Mouse (Mus musculus) liver, embryonic 14.5 days (tissue): ENCODE results near the gene Hist4h4. TPM values are rescaled to one million over a fixed set of nuclear protein-coding genes. Genes with fewer than 3 reads are reported as not detected.

ENCODE experiments used
- ATAC-seq: fragments of 200-750 bp; cut with Nextera tagmentation; 2 replicates; pipeline ENCODE4 v1.8.0; 2017; ENCODE audit warnings: moderate number of reproducible peaks, mild to moderate bottlenecking, moderate library complexity; ENCODE audit not compliant: insufficient read depth
- DNase-seq, 3 experiments: peaks; one replicate each; pipeline ENCODE4 v3.0.0-alpha.2; 2012 to 2013; ENCODE audit warnings: low read depth in 3 of 3, low spot score in 3 of 3
- H3K27ac ChIP-seq: fragments of 300-500 bp; sonication (generic); 2 replicates; pipeline ENCODE4 v1.5.1; 2014; ENCODE audit warnings: moderate library complexity, mild to moderate bottlenecking, control low read depth, inconsistent platforms
- H3K27me3 ChIP-seq: fragments of 300-500 bp; sonication (generic); 2 replicates; pipeline ENCODE4 v1.6.1; 2014; ENCODE audit warnings: mild to moderate bottlenecking, low read length, moderate library complexity; ENCODE audit not compliant: control insufficient read depth, insufficient read depth
- H3K36me3 ChIP-seq: fragments of 300-500 bp; sonication (generic); replicated peaks from 2 replicates; pipeline ENCODE4 v1.6.1; 2014; ENCODE audit warnings: low read depth; ENCODE audit not compliant: control insufficient read depth, insufficient read depth
- H3K4me1 ChIP-seq, 2 experiments: fragments of 200-500 bp in 1 of 2; fragments of 300-500 bp in 1 of 2; sonication (generic) in 1 of 2; replicated peaks; 2 replicates each; pipeline ENCODE4 v1.6.1; 2012 to 2014; ENCODE audit warnings: antibody characterized with exemption in 1 of 2, inconsistent platforms in 1 of 2, low read length in 1 of 2; ENCODE audit not compliant: control insufficient read depth in 2 of 2, insufficient read depth in 2 of 2
- H3K4me2 ChIP-seq: fragments of 300-500 bp; sonication (generic); 2 replicates; pipeline ENCODE4 v1.6.1; 2014; ENCODE audit warnings: low read depth, mild to moderate bottlenecking, control low read depth, moderate library complexity
- H3K4me3 ChIP-seq, 2 experiments: fragments of 200-500 bp in 1 of 2; fragments of 300-500 bp in 1 of 2; sonication (generic) in 1 of 2; 2 replicates each; pipeline ENCODE4 v1.5.1; 2012 to 2014; ENCODE audit warnings: low read depth in 2 of 2, low read length in 2 of 2, mild to moderate bottlenecking in 2 of 2, control low read depth in 1 of 2, inconsistent platforms in 1 of 2, moderate library complexity in 1 of 2; ENCODE audit not compliant: insufficient read depth in 1 of 2
- H3K9ac ChIP-seq: fragments of 300-500 bp; sonication (generic); replicated peaks from 2 replicates; pipeline ENCODE4 v1.6.1; 2014; ENCODE audit warnings: mild to moderate bottlenecking, control low read depth, moderate library complexity
- H3K9me3 ChIP-seq: fragments of 300-500 bp; sonication (generic); 2 replicates; pipeline ENCODE4 v1.6.1; 2016; ENCODE audit warnings: low read length, mixed read lengths; ENCODE audit not compliant: control insufficient read depth
- CTCF ChIP-seq: IDR thresholded peaks from 2 replicates; pipeline ENCODE4 v1.5.1; 2016; ENCODE audit warnings: antibody characterized with exemption, low read depth, control low read depth
- EP300 ChIP-seq: IDR thresholded peaks from 2 replicates; pipeline ENCODE4 v1.6.1; 2016; ENCODE audit warnings: antibody characterized with exemption, low read depth
- WGBS: fragments of 180-500 bp; shearing (Covaris S2); extraction: QIAGEN DNeasy Blood & Tissue Kit; methylation state at CpG from one replicate; pipeline ENCODE4 v1.1.7; 2014; ENCODE audit not compliant: insufficient replicate concordance; 5-methylcytosine and 5-hydroxymethylcytosine counted together
- polyA plus RNA-seq, 2 experiments: library from polyadenylated mRNA; depleted of rRNA in 1 of 2; stranded (reverse) in 1 of 2; unstranded in 1 of 2; fragments of >200 nt; fragmentation: Nextera tagmentation in 1 of 2; extraction: Ambion mirVana in 1 of 2; gene quantifications; 2 replicates each; pipeline versions ENCODE4 v1.2.1 to v1.2.3; 2012 to 2014

The Hist4h4 gene
- polyA plus RNA-seq (2012; rRNA removed) (2.4 and 3.2 TPM in 2 replicates), polyA plus RNA-seq (2014; fragmentation: Nextera tagmentation; extraction: Ambion mirVana) (1.6 and 1.8 TPM in 2 replicates)

DNA sequence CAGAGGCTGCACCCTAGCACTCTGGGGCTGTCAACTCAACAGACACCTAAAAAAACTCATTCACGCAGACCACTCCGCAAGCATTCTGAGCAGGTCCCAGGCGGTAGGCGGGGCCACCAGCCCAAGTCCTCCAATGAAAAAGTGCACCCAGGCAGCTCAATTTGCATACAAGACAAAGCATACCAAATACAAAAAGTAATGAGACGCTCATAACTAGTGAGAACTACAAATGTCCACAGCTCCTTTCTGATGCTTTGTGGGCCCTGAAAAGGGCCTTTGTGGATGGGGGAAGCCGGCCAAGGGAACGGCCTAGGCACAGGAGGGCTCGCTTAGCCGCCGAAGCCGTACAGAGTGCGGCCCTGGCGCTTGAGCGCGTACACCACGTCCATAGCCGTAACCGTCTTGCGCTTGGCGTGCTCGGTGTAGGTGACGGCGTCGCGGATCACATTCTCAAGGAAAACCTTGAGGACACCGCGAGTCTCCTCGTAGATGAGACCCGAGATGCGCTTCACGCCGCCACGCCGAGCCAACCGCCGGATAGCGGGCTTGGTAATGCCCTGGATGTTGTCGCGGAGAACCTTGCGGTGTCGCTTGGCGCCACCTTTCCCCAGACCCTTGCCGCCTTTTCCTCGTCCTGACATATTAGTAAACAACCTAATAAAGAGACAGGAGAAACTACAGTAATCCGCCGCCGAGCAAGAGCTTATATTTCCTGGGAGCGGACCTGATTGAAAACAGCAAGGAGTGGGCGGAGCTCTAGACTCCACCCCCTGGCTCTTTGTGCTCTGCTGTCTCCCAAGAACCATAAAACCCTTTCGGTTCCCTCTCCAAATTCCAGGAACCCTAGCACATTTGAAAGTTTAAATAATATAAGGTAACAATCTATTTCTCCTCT is at the start of gene Hist4h4:
Gene Hist4h4 (minus strand): TSS at position 677 of the 895 bp plus-strand sequence.
- Histone ChIP-seq H3K4me1 (peaks cover 38 to 46% of the 10 kb centered on the region in 2 experiments), H3K4me2 (peak within 1 kb of the TSS; percentile 94), H3K27ac (peak within 1 kb of the TSS; percentile 100), H3K9ac (peak within 1 kb of the TSS; percentile 99), H3K36me3 (no peaks in the 10 kb centered on the region), H3K9me3 (no peaks in the 10 kb centered on the region), H3K4me3 (peak within 1 kb of the TSS; percentile 58 to 80), H3K27me3 (no peaks in the 10 kb centered on the region)
- no peak for TF ChIP-seq CTCF
- peak; percentile 86 for TF ChIP-seq EP300
- peak; percentile 85 to 95 (median 92) for DNase-seq
- ATAC-seq: peak; percentile 74
- under 1% methylated on average over 50 of the region's 50 CpGs for WGBS

DNA sequence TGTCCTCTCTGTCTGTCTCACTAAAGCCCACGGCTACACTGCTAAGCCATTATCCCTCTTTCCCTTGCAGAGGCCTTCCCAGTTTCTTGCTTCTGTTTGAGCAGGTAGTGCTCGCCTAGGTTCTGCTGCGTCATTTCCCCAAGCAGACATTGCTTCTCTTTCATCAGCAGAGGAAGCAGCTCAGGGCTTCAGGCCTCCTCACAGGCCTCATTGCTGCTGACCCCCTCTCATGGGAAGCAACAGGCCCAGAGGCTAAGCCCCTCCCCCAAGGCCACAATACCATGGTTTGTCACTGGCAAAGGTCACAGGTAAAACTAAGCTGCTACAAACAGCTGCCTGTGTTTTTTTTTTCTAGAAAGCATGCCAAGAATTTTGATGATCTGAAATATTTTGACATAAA is 48.5 kb upstream of the Hist4h4 start:
- ATAC-seq (no peak), DNase-seq (no peak)
- peak overlapping the region; percentile 27; the same call in 1 of the 2 replicates for H3K9ac ChIP-seq
- TF ChIP-seq CTCF: no peak
- no peak for TF ChIP-seq EP300
- peak overlapping the region; percentile 7 to 9 for H3K4me3 ChIP-seq
- H3K4me2 ChIP-seq: peak overlapping the region; percentile 67
- no peaks in the 10 kb centered on the region for H3K9me3 ChIP-seq
- 53% methylated on average over 3 of the region's 3 CpGs for WGBS
- peak overlapping the region; percentile 33; the same call in 1 of the 2 replicates for H3K27ac ChIP-seq
- no peaks in the 10 kb centered on the region for H3K27me3 ChIP-seq
- H3K36me3 ChIP-seq: peaks cover 78% of the 10 kb centered on the region
- peaks cover 31 to 51% of the 10 kb centered on the region in 2 experiments for H3K4me1 ChIP-seq

DNA sequence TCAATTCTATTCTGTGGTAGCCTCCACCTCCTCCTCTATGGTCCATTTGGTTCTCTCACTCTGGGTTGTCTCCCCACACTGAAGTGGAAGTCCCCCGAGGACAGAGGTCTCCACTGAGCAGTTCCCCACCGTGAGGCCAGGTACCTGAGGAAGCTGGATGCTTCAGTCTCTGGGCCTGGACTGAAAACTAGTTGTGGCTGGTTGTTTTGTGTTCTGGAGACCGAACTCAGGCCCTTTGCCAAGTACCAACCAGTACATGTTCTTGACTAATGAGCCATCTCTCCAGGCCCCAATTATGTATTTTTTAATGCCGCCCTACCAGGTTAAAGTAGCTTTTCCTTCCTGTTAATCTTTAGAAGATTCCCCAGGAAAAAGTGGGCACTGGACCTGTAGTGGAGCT is 48.1 kb upstream of the Hist4h4 start:
- no peak overlapping the region for H3K27ac ChIP-seq
- ATAC-seq (no peak), DNase-seq (no peak)
- TF ChIP-seq CTCF: no peak
- TF ChIP-seq EP300: no peak
- H3K27me3 ChIP-seq: no peaks in the 10 kb centered on the region
- H3K9me3 ChIP-seq: no peaks in the 10 kb centered on the region
- peaks cover 31 to 51% of the 10 kb centered on the region in 2 experiments for H3K4me1 ChIP-seq
- peak overlapping the region in 1 of 2 experiments; percentile 7; a peak in 2 of 4 replicates for H3K4me3 ChIP-seq
- no peak overlapping the region for H3K9ac ChIP-seq
- H3K36me3 ChIP-seq: peaks cover 83% of the 10 kb centered on the region
- 79% methylated on average over 4 of the region's 4 CpGs for WGBS
- H3K4me2 ChIP-seq: peak overlapping the region; percentile 67

DNA sequence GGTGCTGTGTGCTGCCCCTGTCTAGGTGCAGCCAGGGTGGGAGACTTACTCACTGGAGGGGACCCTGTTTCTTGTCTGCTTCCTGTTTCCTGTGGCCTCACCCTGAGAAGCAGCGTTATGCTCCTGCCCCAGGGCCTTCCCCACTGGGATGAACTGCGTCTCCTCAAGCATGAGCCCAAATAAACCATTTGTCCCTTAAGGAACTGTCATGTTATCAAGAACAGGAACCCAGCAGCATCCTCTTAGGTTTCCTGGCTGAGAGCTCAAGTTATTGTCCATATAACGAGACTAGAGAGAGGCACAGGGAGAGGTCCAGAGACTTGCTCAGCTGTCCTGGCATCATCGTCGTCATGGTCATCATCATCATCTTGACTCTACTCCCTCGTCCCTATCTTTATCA is 46.1 kb upstream of the Hist4h4 start:
- H3K27me3 ChIP-seq: no peaks in the 10 kb centered on the region
- no peak overlapping the region for H3K9ac ChIP-seq
- no peak for TF ChIP-seq EP300
- no peak for TF ChIP-seq CTCF
- no peak overlapping the region for H3K4me2 ChIP-seq
- no peak overlapping the region for H3K4me3 ChIP-seq
- no peak overlapping the region; the same call in 1 of the 2 replicates for H3K27ac ChIP-seq
- no peak for ATAC-seq
- peaks cover 89% of the 10 kb centered on the region for H3K36me3 ChIP-seq
- no peak for DNase-seq
- H3K9me3 ChIP-seq: no peaks in the 10 kb centered on the region
- peaks cover 31 to 51% of the 10 kb centered on the region in 2 experiments for H3K4me1 ChIP-seq
- 50% methylated on average over 6 of the region's 6 CpGs for WGBS

DNA sequence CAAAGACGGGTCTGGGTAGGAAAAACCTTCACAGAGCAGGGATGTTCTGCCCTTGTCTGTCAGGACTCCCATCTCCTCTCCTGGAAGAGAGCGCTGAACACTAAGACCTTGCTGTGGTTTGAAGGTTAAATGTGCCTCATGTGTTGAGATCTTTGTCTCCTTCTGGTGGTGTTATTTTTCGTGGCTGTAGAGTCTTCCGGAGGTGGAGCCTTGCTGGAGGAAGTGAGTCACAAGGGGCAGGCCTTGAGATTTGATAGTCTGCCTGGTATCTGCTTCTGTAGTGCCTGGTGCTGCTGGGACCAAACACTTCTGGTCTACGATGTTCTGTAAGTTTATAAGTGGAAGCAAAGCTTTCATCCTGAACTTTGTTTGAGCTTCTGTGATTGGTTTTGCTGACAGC is 44.8 kb upstream of the Hist4h4 start:
- WGBS: 71% methylated on average over 5 of the region's 5 CpGs
- Histone ChIP-seq H3K27me3 (no peaks in the 10 kb centered on the region), H3K4me3 (peak overlapping the region in 1 of 2 experiments; percentile 29; a peak in 1 of 4 replicates), H3K4me1 (peaks cover 27 to 41% of the 10 kb centered on the region in 2 experiments), H3K4me2 (peak overlapping the region; percentile 47), H3K9ac (peak overlapping the region; percentile 27; the same call in 1 of the 2 replicates), H3K27ac (peak overlapping the region; percentile 68), H3K36me3 (peaks cover 76% of the 10 kb centered on the region), H3K9me3 (no peaks in the 10 kb centered on the region)
- TF ChIP-seq EP300: no peak
- no peak for TF ChIP-seq CTCF
- DNase-seq (no peak), ATAC-seq (peak; percentile 25)
